10 mouse cellular contexts compared by ENCODE assay signal in genomic region chr10:58529358-58529757, GRCm38 (mm10).
"Had no signal": no experiment of that assay in that cellular context is flagged by ENCODE, and none has a peak within 500 bp of the region (broad histone marks: within the 10 kb centered on the region; RNA-seq: fewer than 3 reads in every experiment).

No protein-coding gene starts in this region.

- H3K4me3 ChIP-seq: limb, embryonic 13.5 days; liver, embryonic 12.5 days; midbrain, embryonic 13.5 days had no signal

- H3K27me3 ChIP-seq: limb, embryonic 13.5 days; liver, embryonic 12.5 days; midbrain, embryonic 13.5 days had no signal

- H3K9me3 ChIP-seq: limb, embryonic 13.5 days; liver, embryonic 12.5 days had no signal

- H3K4me1 ChIP-seq: limb, embryonic 13.5 days; liver, embryonic 12.5 days; midbrain, embryonic 13.5 days had no signal

- H3K9ac ChIP-seq: limb, embryonic 13.5 days; liver, embryonic 12.5 days; lung, embryonic 14.5 days; midbrain, embryonic 13.5 days had no signal

- DNase-seq: kidney, postnatal 10 days; left cerebral cortex, postnatal 4 days; lung, embryonic 14.5 days; lung, postnatal 14 days; right cerebral cortex, postnatal 14 days; thymus, postnatal 4 days had no signal

- H3K27ac ChIP-seq: limb, embryonic 13.5 days; liver, embryonic 12.5 days; midbrain, embryonic 13.5 days; stomach, postnatal 0 days had no signal
